Mouse (Mus musculus) heart, embryonic 10.5 days (tissue): Measurements from ENCODE around the gene Zfp618. TPM values are rescaled to one million over a fixed set of nuclear protein-coding genes. Genes with fewer than 3 reads are reported as not detected.

Source experiments
- DNase-seq: peaks from one replicate; pipeline ENCODE4 v3.0.0-alpha.2; 2017; ENCODE audit warnings: low spot score
- H3K27ac ChIP-seq: fragments of 300-500 bp; sonication (generic); 2 replicates; pipeline ENCODE4 v1.5.1; 2016; ENCODE audit warnings: mild to moderate bottlenecking
- H3K27me3 ChIP-seq: fragments of 300-500 bp; sonication (generic); 2 replicates; pipeline ENCODE4 v1.6.1; 2016; ENCODE audit warnings: mild to moderate bottlenecking; ENCODE audit not compliant: poor library complexity, insufficient read depth, severe bottlenecking
- H3K36me3 ChIP-seq: fragments of 300-500 bp; sonication (generic); 2 replicates; pipeline ENCODE4 v1.6.1; 2016; ENCODE audit warnings: mild to moderate bottlenecking, moderate library complexity
- H3K4me1 ChIP-seq: fragments of 300-500 bp; sonication (generic); 2 replicates; pipeline ENCODE4 v1.6.1; 2016; ENCODE audit warnings: mild to moderate bottlenecking
- H3K4me3 ChIP-seq: fragments of 300-500 bp; sonication (generic); 2 replicates; pipeline ENCODE4 v1.5.1; 2016; ENCODE audit warnings: mild to moderate bottlenecking, moderate library complexity
- H3K9me3 ChIP-seq: fragments of 300-500 bp; sonication (generic); 2 replicates; pipeline ENCODE4 v1.6.1; 2016; ENCODE audit warnings: mild to moderate bottlenecking, moderate library complexity
- WGBS: fragments of 180-500 bp; shearing (Covaris S2); methylation state at CpG from one replicate; pipeline ENCODE4 v1.1.7; 2016; 5-methylcytosine and 5-hydroxymethylcytosine counted together
- polyA plus RNA-seq: library from polyadenylated mRNA; unstranded; fragments of >200 nt; fragmentation: Nextera tagmentation; extraction: Ambion mirVana; gene quantifications from 2 replicates; pipeline ENCODE4 v1.2.1, GENCODE M21; 2016

Gene Zfp618
- polyA plus RNA-seq, 1 experiment from 2014 or later, result 18.1 TPM

DNA sequence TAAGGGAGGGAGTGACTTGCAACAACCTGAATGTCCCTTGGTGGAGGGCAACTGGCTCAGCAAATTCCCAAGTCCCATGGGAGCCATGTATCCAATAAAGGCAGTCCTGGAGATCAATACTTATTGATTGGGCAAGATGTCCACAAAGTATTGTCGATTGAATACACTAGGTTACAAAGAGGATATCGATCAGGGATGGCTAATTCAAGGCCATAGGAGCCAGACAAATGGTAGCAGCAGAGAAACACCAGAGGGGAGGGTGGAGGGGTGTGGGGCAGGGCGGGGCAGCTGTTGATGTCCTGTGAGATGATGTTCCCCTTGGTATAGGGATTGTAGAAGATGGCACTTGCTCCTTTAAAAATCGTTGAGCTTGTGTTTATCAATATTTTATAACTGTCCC lies 136.7 kb downstream of the Zfp618 start:
- no peaks in the 10 kb centered on the region for H3K27me3 ChIP-seq
- H3K4me3 ChIP-seq, result no peak overlapping the region
- WGBS, result 76% methylated on average over 4 of the region's 4 CpGs
- DNase-seq, result no peak
- H3K9me3 ChIP-seq, result no peaks in the 10 kb centered on the region
- H3K36me3 ChIP-seq, result peaks cover 30% of the 10 kb centered on the region
- H3K4me1 ChIP-seq, result no peaks in the 10 kb centered on the region
- no peak overlapping the region for H3K27ac ChIP-seq

DNA sequence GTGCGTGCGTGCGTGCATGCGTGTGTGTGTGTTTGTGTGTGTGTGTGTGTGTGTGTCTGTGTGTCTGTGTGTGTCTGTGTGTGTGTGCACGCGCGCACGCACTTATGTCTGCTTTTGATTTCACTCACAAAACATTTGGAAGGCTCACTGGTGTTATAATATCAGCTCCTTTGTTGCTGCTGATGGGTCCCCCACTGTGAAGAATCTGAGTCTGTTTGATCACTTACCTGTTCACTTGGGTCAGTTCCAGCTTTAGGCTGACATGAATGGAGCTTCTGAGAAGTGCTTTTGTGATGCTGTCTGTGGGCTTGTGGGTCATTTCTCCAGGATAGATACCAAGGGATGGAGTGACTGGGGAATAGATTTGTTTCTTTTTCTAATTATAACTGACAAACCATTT lies 140.3 kb downstream of the Zfp618 start:
- no peak overlapping the region for H3K27ac ChIP-seq
- 97% methylated on average over 8 of the region's 8 CpGs for WGBS

DNA sequence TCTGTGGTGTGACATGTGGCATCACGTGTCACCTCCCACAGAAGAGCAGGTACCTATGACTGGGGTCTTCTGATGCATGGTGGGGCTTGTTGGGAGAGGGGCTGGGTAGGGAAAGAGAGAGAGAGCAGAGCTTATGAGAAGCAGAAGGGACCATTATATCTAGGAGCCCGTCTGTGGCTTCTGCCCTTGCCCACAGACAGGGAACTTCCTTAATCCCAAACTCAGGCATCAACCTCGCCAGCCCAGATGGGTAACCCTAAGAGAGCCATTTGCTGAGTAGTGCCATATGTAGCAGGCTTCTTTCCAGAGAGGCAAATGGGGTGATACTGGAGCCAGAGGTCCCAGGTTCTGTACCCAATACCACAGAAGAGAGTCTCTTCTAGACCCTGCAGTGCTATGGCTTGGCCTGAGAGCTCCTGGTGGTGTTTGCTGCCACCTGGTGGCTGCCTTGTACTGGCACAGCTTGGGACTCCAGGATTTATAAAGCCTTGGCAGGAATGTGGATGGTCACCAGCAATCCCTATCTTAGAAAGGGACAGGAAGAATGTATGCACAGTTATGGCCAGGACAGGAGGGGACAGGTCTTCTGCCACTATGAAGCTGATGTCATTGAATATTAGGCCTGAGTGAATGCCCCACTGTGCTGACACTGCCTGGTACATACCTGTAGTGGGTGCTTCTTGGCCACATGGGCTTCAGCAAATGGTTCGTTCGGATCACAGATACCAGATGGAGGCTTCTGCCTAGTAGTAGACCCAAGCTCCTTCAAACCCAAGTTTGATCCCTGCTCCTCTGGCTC lies 153.5 kb downstream of the Zfp618 start:
- Histone ChIP-seq H3K9me3 (no peaks in the 10 kb centered on the region), H3K4me3 (no peak overlapping the region), H3K27ac (no peak overlapping the region), H3K36me3 (peaks cover 28% of the 10 kb centered on the region), H3K27me3 (no peaks in the 10 kb centered on the region), H3K4me1 (peaks cover 9% of the 10 kb centered on the region; the same call in 1 of the 2 replicates)
- peak; percentile 83 for DNase-seq
- WGBS, result 82% methylated on average over 5 of the region's 5 CpGs

More for the DNA sequence above, 140.3 kb downstream of the Zfp618 start:
- Histone ChIP-seq H3K4me3 (no peak overlapping the region), H3K27me3 (no peaks in the 10 kb centered on the region), H3K9me3 (no peaks in the 10 kb centered on the region), H3K36me3 (peaks cover 11% of the 10 kb centered on the region; the same call in 1 of the 2 replicates), H3K4me1 (no peaks in the 10 kb centered on the region)
- DNase-seq, result no peak

DNA sequence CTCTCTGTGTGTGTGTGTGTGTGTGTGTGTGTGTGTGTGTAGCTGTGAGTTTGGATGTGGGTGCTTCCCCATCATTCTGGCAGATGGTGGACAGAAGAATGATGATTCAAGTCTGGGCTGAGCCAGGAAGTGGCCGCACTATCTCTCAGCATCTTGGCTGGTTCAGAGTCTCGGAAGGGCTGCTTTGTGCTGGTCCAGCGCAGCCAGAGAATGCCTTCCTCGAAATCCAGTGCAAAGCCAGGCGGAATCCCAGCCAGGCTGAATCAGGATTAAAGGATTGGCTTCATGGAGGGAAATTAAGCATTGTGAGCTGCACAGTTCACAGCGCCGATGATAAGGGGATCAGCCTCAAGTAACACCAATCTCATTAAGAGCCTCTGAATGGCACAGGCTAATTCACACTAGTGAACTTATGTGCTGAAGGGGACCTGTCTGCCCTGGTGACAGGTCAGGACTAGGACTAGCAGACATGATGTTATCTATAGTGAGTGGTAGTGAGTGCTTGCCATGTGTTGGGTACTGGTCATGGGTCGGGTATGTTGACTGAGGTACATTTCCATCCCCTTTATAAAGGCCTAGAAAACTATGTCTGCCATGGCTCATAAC lies 159.6 kb downstream of the Zfp618 start:
- no peaks in the 10 kb centered on the region for H3K9me3 ChIP-seq
- no peak overlapping the region for H3K4me3 ChIP-seq
- H3K27me3 ChIP-seq, result no peaks in the 10 kb centered on the region
- 73% methylated on average over 8 of the region's 8 CpGs for WGBS
- H3K4me1 ChIP-seq, result no peaks in the 10 kb centered on the region
- DNase-seq, result no peak
- peaks cover 21% of the 10 kb centered on the region for H3K36me3 ChIP-seq
- H3K27ac ChIP-seq, result no peak overlapping the region

DNA sequence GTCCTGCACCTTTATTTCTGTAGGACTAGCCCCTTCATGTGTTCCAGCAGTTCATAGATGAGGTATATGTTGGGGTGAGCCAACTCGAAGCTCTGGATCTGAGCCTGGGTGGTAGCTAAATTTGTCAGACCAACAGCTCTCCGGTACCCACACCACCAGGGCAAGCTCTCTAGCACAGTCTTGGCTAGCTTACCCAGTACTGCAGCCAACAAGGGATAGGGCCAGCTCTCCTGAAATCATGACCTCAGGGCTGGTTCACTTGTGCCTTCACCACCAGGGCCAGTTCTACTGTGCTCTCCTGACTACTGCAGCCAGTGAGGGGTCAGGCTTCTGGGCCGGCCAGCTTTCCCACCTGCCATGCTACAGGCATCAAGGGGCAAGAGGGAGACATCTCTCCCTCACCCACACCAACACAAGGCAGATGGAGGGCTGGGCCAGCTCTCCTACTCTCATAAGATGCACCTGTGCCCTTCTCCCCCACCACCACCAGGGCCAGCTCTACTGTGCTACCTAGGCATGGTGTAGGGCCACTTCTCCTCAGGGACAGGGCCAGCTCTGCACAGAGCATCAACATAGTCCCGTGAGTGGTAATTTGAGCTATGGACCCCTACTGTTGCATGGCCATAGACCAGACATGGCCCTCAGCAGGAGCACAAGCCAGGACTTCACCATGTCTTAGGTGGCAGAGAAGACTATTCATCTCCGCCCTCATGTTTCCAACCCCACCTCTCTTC lies 164.7 kb downstream of the Zfp618 start:
- peaks cover 28% of the 10 kb centered on the region for H3K36me3 ChIP-seq
- no peak overlapping the region for H3K27ac ChIP-seq
- WGBS, result 86% methylated on average over 5 of the region's 5 CpGs

DNA sequence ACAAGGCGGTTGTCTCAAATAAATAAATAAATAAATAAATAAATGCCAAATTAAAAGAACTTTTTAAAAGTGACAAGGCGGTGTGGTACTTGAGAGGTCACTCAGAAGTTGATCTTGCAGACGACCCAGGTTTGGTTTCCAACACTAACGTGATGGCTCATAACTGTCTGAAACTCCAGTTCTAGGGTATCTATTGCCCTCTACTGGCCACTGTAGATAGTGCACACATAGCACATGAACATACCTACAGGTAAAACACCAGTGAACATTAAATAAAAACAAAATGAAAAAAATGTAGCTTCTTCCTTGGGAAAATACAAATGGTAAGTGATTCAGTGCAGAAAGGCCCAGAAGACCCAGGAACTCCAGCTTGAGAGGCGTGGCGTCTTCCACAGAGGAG lies 181.9 kb downstream of the Zfp618 start:
- no peaks in the 10 kb centered on the region for H3K4me1 ChIP-seq
- H3K27me3 ChIP-seq, result no peaks in the 10 kb centered on the region
- no peaks in the 10 kb centered on the region for H3K36me3 ChIP-seq
- no peak for DNase-seq
- no peak overlapping the region for H3K27ac ChIP-seq
- WGBS, result 89% methylated on average over 6 of the region's 6 CpGs
- H3K9me3 ChIP-seq, result no peaks in the 10 kb centered on the region
- no peak overlapping the region for H3K4me3 ChIP-seq

More for the DNA sequence above, 164.7 kb downstream of the Zfp618 start:
- DNase-seq, result no peak
- Histone ChIP-seq H3K27me3 (no peaks in the 10 kb centered on the region), H3K4me3 (no peak overlapping the region), H3K9me3 (no peaks in the 10 kb centered on the region), H3K4me1 (no peaks in the 10 kb centered on the region)

DNA sequence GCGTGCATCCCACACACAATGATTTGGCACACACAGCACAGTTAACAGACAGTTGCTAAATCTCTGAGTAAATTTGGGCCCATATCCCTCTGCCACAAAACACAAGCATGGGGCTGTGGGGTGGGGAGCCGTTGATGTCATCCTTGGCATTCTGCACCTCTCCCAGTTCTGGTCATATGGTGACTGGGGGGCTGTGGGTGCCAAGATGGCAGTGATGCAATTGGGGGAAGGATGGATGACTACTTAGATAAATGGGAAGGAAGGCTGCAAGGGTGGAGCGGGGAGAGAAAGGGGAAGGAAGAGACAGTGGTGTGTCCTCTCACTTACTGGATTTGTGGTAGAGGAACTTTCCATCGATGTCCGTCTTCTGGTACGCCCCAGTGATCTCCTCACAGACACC lies 185.8 kb downstream of the Zfp618 start:
- 88% methylated on average over 6 of the region's 6 CpGs for WGBS
- Histone ChIP-seq H3K4me1 (no peaks in the 10 kb centered on the region), H3K27ac (no peak overlapping the region), H3K9me3 (no peaks in the 10 kb centered on the region), H3K36me3 (no peaks in the 10 kb centered on the region), H3K4me3 (no peak overlapping the region), H3K27me3 (0 out of 2 replicates have a peak, but pooled peaks cover 6% of the 10 kb centered on the region)
- no peak for DNase-seq

DNA sequence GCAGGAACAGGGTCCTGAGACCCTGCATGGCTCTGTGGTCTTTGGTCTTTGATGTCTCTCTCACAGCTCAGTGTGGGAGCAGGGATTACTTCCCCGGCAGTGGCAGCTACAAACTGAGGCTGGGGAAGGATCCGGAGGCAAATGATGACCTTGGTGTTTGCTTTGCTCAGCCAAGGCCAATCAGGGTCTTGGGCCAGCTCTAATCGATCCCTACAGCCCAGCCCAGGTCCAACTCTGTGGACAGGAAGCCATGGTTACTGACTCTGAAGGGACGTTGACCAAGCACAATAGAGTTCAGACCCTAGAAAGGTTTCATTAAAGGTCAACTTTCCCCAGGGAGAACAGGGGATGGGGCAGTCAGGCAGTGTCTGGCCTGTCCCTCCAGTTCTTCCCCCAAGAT lies 188.7 kb downstream of the Zfp618 start:
- WGBS, result 50% methylated on average over 4 of the region's 4 CpGs
- no peak overlapping the region for H3K4me3 ChIP-seq
- H3K27ac ChIP-seq, result no peak overlapping the region
- DNase-seq, result no peak
- H3K36me3 ChIP-seq, result no peaks in the 10 kb centered on the region
- no peaks in the 10 kb centered on the region for H3K9me3 ChIP-seq
- H3K4me1 ChIP-seq, result peaks cover under 1% of the 10 kb centered on the region; the same call in 1 of the 2 replicates
- H3K27me3 ChIP-seq, result peaks cover 16% of the 10 kb centered on the region

DNA sequence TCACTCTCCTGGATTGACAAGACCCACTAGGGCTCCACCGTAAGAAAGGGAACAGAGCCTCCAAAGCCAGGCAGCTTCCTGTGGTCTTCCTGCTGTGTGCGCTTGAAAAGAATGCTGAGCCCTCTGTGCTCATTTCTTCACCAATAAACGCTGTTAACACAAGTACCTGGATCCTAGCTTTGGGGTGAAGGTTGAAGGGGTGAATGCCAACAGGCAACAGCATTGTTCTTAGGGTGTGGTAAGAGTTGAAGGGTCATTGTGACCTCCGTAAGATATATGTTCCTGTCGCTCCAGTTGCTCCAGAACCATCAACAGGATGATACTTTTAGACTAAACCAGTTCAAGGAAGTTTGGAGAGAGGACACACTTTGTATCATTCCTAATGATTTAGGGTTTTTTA lies 189.3 kb downstream of the Zfp618 start, which contains the start of gene Ambp:
Gene Ambp (minus strand): TSS at position 101 of the 400 bp plus-strand sequence.
- DNase-seq, result no peak
- Histone ChIP-seq H3K27me3 (peaks cover 16% of the 10 kb centered on the region), H3K27ac (no peak within 1 kb of the TSS), H3K9me3 (no peaks in the 10 kb centered on the region), H3K4me3 (no peak within 1 kb of the TSS), H3K4me1 (peaks cover 5% of the 10 kb centered on the region; the same call in 1 of the 2 replicates), H3K36me3 (no peaks in the 10 kb centered on the region)
- WGBS, result 62% methylated on average over 5 of the region's 5 CpGs

DNA sequence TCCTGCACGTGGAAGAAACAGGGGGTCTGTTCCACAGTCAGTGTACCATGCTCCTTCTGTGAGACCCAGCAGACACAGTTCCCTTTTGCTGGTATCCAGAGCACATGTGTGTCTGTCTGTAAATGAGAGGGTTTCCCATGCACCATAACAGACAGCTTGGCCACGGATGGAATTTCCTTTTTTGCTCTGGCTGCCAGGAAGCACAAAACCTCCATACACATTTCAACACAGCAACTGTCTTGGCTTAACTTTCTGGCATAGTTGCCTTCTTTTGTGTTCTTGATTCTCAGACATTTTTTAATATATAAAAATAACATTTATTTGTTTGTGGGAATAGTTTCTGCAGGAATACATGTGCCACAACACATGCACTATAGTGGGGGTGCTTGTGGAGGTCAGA lies 190.2 kb downstream of the Zfp618 start:
- peaks cover 16% of the 10 kb centered on the region for H3K27me3 ChIP-seq

DNA sequence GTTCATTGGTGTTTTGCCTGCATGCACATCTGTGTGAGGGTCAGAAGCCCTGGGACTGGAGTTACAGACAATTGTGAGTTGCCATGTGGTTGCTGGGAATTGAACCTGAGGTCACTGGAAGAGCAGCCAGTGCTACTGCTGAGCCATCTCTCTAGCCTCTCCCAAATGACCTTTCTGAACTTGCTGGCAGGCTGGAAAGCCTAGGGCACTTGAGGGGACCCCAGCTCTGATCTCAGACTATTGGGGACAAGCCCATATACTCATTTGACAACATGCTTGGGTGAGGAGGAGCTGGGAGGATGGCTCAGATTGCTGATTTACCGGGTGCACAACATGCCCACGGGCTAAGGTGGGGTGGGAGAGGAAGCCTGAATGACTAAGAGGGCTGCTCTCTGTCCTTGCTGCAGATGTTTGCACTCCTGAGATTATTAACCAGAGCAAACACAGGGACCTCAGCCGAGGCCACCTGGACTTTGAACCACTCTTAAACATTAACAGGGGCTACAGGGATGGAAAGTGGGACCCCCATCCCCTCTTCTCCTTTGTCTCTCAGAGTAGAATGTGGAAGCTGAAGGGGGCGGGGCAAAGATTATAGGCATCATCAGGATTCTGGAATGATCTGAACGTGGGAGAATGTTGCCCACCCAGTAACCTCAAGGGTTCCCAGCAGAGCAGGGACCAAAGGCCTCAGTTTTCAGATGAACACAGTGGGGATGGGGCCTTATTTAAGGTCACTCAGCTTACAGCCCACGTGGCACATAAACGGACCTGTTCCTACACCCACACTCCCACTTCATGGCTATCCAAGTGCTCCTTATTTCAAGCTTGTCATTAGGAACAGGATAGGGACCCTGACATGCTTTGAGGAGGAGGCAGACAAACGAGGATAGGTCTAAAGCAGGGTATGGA lies 191.6 kb downstream of the Zfp618 start:
- Histone ChIP-seq H3K4me1 (peaks cover 11% of the 10 kb centered on the region), H3K27ac (no peak overlapping the region), H3K36me3 (no peaks in the 10 kb centered on the region), H3K4me3 (no peak overlapping the region), H3K27me3 (peaks cover 16% of the 10 kb centered on the region), H3K9me3 (no peaks in the 10 kb centered on the region)
- 70% methylated on average over 8 of the region's 8 CpGs for WGBS
- no peak for DNase-seq

More for the DNA sequence above, 190.2 kb downstream of the Zfp618 start:
- H3K4me1 ChIP-seq, result peaks cover 9% of the 10 kb centered on the region
- no peaks in the 10 kb centered on the region for H3K36me3 ChIP-seq
- 48% methylated on average over 2 of the region's 2 CpGs for WGBS
- no peak overlapping the region for H3K4me3 ChIP-seq
- H3K9me3 ChIP-seq, result no peaks in the 10 kb centered on the region
- no peak overlapping the region for H3K27ac ChIP-seq
- DNase-seq, result no peak

DNA sequence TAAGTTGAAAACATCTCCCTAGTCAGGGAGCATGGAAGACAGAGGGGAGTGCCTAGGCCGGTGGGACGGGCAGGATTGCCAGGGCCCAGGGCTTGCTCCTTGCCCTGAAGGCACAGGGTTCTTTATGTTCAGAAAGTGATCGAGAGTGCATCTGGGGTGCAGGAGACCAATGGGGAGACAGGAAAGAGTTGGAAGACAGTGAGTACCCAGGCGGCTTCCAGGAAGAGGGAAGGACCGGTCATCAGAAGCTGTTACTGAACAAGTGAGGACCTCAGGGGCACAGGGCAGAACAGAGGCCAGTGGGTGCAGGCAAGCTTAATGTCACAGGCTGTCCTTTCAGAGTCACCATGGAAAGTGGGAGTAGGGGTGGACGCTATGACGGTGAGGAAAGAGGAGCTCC lies 192.8 kb downstream of the Zfp618 start:
- Histone ChIP-seq H3K27ac (no peak overlapping the region), H3K27me3 (peaks cover 16% of the 10 kb centered on the region), H3K4me3 (no peak overlapping the region), H3K36me3 (no peaks in the 10 kb centered on the region), H3K4me1 (peaks cover 11% of the 10 kb centered on the region), H3K9me3 (no peaks in the 10 kb centered on the region)
- WGBS, result 85% methylated on average over 7 of the region's 7 CpGs
- DNase-seq, result no peak
